Mouse (Mus musculus) lung, adult 2 months (tissue): Measurements from ENCODE around the gene Hspbp1.

Source experiments
- CTCF ChIP-seq: fragments of 200-500 bp; IDR thresholded peaks from 2 replicates; pipeline ENCODE4 v1.5.1; 2011; ENCODE audit warnings: mild to moderate bottlenecking, low read length, control low read depth; ENCODE audit not compliant: insufficient read depth
- POLR2A ChIP-seq: fragments of 200-500 bp; IDR thresholded peaks from 2 replicates; pipeline ENCODE4 v1.6.1; 2011; ENCODE audit warnings: low read depth, mild to moderate bottlenecking, control low read depth, low read length, borderline replicate concordance; ENCODE audit errors: extremely low read depth

DNA sequence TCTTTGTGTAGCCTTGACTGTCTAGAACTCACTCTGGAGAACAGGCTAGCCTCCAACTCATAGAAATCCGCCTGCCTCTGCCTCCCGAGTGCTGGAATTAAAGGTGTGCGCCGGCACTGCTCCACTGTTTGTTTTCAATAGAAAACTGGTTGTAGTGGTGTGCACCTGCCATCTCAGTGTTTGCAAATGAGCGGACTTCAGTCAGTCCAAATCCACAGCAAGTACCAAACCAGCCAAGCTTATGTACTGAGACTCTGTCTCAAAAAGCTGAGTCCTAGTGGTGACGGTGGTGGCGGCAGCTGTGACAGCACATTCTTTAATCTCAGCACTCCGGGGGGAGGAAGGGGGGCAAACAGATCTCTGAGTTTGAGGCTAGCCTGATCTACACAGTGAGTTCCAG lies 16.4 kb downstream of the Hspbp1 start:
- TF ChIP-seq CTCF: no peak
- no peak for TF ChIP-seq POLR2A
